Mouse (Mus musculus) thymus, postnatal 10 days (tissue): ENCODE measurements around the gene Ncoa5.

Experiments used
- DNase-seq, 2 experiments: peaks; one replicate each; pipeline ENCODE4 v3.0.0; 2021; ENCODE audit warnings: low spot score in 2 of 2

The Ncoa5 gene

DNA sequence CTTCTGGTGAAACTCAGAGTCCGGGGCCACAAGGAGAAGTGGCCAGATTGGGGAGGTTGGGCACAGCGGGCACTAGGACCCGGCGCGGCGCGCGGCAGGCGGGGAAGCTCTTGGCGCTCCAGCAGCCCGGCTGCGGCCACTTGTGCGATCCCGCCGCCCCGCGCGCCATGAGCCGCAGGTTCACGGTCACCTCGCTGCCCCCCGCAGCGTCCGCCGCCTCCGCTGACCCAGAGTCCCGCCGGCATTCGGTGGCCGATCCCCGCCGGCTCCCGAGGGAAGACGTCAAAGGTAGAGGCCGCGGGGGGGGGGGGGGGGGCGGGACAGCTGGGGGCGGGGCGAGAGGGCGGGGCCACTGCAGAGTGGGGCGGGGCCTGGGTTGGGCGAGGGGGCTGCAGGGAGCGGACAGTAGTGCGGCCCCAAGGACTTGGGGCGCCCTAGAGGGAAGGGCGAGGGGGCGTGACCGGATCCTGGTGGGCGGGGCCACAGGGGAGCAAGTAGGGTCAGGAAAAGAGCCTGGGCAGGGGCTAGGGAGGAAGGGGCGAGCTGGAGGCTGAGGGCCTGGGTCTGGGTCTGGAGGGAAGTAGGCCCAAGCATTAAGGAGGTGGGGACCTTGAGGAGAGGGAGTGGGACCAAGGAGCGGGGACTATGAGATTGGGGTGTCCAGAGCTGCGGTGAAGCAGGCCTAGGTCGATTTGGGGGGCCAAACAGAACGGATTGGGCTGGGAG is 73.8 kb downstream of the Ncoa5 start, which contains the start of gene Slc12a5:
Gene Slc12a5, plus strand, starts transcription at position 87 of the 726 bp plus-strand sequence.
- no peak for DNase-seq

- DNase-seq: no peak
Observed at GRCm38 (mm10) chr2:164957548-164958315, 76.9 kb downstream of the Ncoa5 start.

GRCm38 (mm10) chr2:164956195-164956594 is 78.5 kb downstream of the Ncoa5 start:
- no peak for DNase-seq

DNA sequence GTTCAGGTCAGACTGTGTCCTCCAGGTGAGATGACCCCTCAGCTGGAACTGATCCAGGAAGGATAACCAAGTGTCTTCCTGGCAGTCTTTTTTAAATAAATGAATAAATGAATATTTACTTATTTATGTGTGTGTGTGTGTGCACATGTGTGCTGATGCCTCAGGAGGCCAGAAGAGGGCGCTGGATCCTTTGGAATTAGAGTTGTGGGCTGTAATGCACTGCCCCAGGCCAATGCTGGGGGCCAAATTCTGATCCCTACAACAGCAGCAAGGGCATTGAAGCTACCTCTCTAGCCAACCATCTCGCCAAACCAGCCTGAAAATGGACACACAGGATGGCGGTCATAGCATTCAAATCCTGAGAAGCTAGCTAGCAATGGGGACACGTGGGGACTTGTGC is 78.9 kb downstream of the Ncoa5 start:
- DNase-seq: no peak

DNA sequence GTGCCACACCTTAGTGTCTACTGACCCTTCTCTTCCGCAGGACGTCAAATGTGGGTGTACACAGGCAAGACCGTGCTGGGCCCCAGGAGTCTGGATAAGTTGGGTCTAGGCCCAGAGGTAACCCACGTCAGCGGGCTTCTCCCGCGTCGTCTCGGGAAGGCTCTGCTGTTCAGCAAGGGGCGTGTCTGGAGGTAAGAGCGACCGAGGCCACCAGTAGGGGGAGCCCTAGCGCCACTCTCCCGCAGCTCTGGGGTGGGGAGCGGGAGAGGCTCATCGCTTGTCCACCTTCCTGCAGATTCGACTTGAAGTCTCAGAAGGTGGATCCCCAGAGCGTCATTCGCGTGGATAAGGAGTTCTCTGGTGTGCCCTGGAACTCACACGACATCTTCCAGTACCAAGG is 81.4 kb downstream of the Ncoa5 start:
- peak; percentile 43 to 82 for DNase-seq

DNA sequence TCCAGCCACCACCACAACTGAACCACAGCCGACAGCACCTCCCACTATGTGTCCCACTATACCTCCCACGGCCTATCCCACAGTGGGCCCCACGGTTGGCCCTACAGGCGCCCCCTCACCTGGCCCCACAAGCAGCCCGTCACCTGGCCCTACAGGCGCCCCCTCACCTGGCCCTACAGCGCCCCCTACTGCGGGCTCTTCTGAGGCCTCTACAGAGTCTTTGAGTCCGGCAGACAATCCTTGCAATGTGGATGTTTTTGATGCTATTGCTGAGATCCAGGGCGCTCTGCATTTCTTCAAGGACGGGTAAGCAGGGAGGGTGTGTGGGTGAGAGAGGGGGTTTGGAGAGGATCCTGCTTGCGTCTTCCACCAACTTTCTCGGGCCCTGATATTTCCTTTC is 82.2 kb downstream of the Ncoa5 start:
- DNase-seq: no peak

GRCm38 (mm10) chr2:164951745-164952144 is 82.9 kb downstream of the Ncoa5 start:
- DNase-seq: no peak

- no peak for DNase-seq
Observed at GRCm38 (mm10) chr2:164950501-164950900, 84.2 kb downstream of the Ncoa5 start.
